Mouse (Mus musculus): ENCODE data around the gene BC048671. TPM values are rescaled to one million over a fixed set of nuclear protein-coding genes. Genes with fewer than 3 reads are reported as not detected.

BC048671 gene
- polyA plus RNA-seq (2011; ENCODE audit: insufficient read length, low read depth, missing spikeins), result not detected in 2 replicates

DNA sequence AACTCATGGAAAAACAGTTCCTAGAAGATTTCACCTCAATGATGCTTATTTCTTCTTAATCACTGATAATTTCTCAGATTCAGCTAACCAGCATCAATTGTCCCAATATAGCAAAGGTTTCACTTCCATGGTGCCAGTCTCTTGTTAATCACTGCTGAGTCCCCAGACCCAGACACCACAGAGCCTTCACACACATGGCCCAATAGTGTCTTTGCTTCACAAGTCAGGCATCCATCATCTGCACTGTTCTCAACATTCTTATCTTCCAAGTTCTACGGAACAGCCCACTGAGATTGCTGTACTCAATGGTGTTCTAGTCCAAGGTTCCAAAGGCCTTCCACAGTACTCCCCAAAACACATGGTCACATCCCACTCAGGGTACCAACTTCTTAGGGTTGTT, at the start of gene BC048671:
Gene BC048671, plus strand, starts transcription at position 301 of the 400 bp plus-strand sequence.
- Histone ChIP-seq H3K27ac (ENCODE audit: insufficient read depth, low read length) (no peak within 1 kb of the TSS), H3K4me1 (ENCODE audit: control insufficient read depth, insufficient read depth, low read length) (no peaks in the 10 kb centered on the region), H3K4me3 (ENCODE audit: insufficient read depth, low read length) (no peak within 1 kb of the TSS)
- TF ChIP-seq POLR2A (IDR thresholded peaks at IDR 0.05; ENCODE audit: low read depth, low read length) (no peak), CTCF (IDR thresholded peaks at IDR 0.05; ENCODE audit: borderline replicate concordance, insufficient read depth, low read length) (no peak)

DNA sequence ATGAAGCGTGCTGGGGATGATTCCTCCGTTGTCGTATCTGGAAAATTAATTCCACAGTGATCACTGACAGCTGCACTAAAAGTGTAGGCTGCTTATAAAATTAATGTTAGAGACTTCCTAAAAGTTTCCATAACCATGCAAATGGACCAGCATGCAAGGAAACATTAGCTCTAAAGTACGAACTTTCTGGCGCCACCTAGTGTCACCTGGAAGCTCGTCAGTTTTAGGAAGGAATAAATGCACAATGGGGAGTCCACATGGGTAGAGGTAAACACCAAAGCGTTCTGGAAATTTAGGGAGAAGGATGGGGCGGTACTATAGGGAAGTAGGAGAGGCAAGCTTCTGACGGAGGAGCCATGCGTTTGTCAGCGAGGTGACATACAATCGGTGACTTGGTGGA, 12.8 kb upstream of the BC048671 start:
- TF ChIP-seq CTCF (IDR thresholded peaks at IDR 0.05; ENCODE audit: borderline replicate concordance, insufficient read depth, low read length) (no peak), POLR2A (IDR thresholded peaks at IDR 0.05; ENCODE audit: low read depth, low read length) (no peak)
- H3K4me1 ChIP-seq (ENCODE audit: control insufficient read depth, insufficient read depth, low read length), result no peaks in the 10 kb centered on the region
- no peak overlapping the region for H3K4me3 ChIP-seq (ENCODE audit: insufficient read depth, low read length)
- H3K27ac ChIP-seq (ENCODE audit: insufficient read depth, low read length), result no peak overlapping the region

DNA sequence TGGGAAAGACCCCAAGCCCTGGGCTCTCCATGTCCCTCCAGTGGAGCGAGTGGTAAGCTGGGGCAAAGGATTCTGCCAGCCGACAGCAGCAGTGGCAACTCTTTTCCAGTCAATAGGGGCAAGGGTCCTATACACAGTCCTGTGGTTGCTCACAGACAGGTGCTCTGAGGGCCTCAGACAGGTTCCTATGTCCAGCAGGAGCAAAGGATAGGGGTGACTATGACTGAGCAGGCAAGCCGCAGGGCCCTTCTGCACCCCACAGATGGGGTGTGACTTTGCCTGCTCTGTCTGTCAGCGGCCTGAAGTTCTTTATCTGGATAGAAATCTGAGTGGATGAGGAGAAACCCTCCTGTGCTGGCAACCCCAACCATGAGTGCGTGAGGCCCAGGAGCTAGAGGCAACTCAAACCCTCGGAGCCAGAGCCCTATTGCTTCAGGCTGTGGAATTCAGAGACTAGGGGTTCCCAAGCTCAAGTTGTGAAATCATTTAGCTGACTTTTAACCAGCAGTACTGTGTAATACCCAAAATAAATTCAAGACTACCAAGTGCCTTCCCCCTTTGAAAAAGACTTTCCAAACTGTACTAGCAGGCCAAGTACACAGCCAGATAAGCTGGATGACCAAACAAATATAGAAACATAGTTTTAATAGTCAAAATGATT, 5.4 kb downstream of the BC048671 start:
- H3K27ac ChIP-seq (ENCODE audit: insufficient read depth, low read length), result no peak overlapping the region
- H3K4me3 ChIP-seq (ENCODE audit: insufficient read depth, low read length), result no peak overlapping the region
- H3K4me1 ChIP-seq (ENCODE audit: control insufficient read depth, insufficient read depth, low read length), result no peaks in the 10 kb centered on the region
- TF ChIP-seq CTCF (IDR thresholded peaks at IDR 0.05; ENCODE audit: borderline replicate concordance, insufficient read depth, low read length) (no peak), POLR2A (IDR thresholded peaks at IDR 0.05; ENCODE audit: low read depth, low read length) (no peak)

DNA sequence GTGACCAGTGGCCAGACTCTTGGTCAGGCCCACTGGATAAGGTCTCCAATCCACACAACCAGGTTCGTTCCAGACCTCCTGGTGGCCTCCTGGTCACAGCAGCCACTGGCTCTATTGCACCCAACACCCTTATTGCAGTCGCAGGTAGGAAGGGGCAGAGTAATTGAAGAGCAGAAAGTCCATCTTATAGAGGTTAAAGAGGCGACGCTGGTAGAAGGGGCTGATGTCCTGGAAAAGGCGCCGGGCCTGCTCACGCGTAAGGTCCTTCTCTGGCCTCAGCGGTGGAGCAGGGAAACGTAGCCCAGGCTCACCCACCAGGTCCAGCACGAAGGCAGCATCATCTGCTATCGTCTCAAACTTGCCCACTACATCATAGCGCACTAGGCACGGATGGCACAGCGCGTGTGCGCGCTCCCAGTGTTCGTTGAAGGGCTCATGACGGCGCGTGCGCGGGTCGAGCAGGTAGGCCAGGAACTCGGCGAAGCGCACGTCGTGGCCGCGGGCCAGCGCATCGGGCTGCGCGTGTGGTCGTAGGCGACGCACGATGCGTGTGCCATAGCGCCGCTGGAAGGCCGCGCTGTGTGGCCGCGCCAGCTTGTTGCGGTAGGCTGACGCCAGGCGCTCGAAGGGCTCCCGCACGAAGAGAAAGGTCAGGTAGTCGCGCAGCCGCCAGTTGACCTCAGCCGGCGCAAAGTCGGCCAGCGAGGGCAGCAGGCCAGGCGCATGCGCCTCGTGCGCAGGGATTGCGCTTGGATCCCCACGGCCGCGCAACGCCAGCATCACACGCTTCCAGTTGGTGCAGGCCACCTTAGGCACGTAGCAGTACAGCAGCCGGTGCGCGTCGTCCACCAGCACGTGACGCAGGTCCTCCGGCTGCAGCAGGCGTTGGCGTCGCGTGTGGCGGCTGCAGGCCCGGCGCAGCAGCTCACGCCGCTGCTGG, 8.1 kb downstream of the BC048671 start:
- Histone ChIP-seq H3K4me1 (ENCODE audit: control insufficient read depth, insufficient read depth, low read length) (no peaks in the 10 kb centered on the region), H3K4me3 (ENCODE audit: insufficient read depth, low read length) (no peak overlapping the region), H3K27ac (ENCODE audit: insufficient read depth, low read length) (no peak overlapping the region)
- TF ChIP-seq CTCF (IDR thresholded peaks at IDR 0.05; ENCODE audit: borderline replicate concordance, insufficient read depth, low read length), result no peak
- no peak for TF ChIP-seq POLR2A (IDR thresholded peaks at IDR 0.05; ENCODE audit: low read depth, low read length)

DNA sequence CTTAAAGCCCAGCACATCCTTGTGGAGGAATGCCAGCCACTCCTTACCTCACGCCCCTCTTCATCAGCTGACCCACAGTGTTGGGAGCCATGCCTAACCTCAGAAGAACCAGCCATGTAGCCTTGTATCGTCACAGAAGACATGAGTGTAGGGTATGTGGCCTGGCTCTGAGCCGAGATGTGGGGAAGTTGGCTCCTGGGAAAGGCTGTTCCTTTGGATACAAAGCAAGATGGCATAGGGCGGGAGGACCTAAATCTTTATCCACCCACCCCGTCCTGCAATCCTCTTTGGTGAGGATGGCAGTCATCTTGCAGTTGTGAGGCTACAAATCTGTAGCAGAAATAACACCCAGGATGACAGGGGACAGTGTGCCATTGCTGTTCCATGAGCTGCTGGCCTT, 14.9 kb downstream of the BC048671 start:
- Histone ChIP-seq H3K4me1 (ENCODE audit: control insufficient read depth, insufficient read depth, low read length) (no peaks in the 10 kb centered on the region), H3K27ac (ENCODE audit: insufficient read depth, low read length) (no peak overlapping the region), H3K4me3 (ENCODE audit: insufficient read depth, low read length) (no peak overlapping the region)
- TF ChIP-seq POLR2A (IDR thresholded peaks at IDR 0.05; ENCODE audit: low read depth, low read length) (no peak), CTCF (IDR thresholded peaks at IDR 0.05; ENCODE audit: borderline replicate concordance, insufficient read depth, low read length) (no peak)

DNA sequence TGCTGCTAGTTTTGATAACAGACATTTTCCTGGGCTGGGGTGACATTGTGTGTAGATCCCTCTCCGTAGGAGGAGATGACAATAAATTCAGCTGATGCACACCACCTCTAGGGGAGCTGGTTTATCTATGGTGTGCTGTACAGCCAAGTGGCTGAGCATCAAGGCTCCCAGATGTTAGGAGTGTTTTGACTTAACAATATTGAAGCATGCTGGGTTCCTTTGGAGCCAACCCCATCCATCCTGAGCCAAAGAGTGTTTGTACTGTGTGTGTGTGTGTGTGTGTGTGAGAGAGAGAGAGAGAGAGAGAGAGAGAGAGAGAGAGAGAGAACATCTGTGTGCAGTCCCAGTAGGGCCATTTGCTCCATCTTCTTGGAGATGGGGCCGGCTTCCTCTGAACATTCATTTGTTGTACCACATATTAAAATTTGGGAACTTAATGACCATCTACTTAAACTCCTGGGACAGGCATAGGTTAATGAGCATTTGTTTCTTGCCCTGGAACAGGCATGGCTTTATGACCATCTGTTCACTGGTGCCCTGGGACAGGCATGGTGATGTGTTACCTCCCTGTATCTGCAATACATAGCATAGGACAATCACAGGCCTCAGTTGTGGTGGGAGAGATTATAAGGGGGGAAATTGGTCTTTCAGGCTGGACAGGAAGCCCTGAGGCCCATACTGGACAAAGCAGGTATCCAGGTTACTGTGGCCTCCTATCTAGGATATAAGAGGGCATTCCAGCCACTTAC, 16.7 kb downstream of the BC048671 start:
- Histone ChIP-seq H3K4me3 (ENCODE audit: insufficient read depth, low read length) (no peak overlapping the region), H3K27ac (ENCODE audit: insufficient read depth, low read length) (no peak overlapping the region), H3K4me1 (ENCODE audit: control insufficient read depth, insufficient read depth, low read length) (no peaks in the 10 kb centered on the region)
- TF ChIP-seq POLR2A (IDR thresholded peaks at IDR 0.05; ENCODE audit: low read depth, low read length), result no peak
- TF ChIP-seq CTCF (IDR thresholded peaks at IDR 0.05; ENCODE audit: borderline replicate concordance, insufficient read depth, low read length), result no peak

DNA sequence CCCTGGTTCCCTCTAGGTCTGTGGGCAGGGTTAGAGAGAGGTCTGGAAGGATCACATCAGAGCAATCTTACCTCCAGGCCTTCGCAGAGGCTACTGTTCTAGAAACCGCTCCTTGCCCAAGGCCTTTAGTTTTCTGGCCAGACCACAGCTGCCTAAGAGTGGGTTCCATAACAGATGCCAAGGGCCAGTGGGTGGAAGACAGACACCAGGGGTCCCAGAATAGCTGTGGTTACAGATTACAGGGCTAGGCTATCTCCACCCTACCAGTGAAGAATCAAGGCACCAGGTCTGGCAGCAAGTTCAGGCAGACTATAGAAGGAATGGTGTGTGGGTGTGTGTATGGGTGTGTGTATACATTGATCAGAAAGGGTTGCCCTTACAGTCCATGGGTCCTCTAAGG, 18.0 kb downstream of the BC048671 start:
- no peak for TF ChIP-seq POLR2A (IDR thresholded peaks at IDR 0.05; ENCODE audit: low read depth, low read length)
- TF ChIP-seq CTCF (IDR thresholded peaks at IDR 0.05; ENCODE audit: borderline replicate concordance, insufficient read depth, low read length), result no peak
- H3K27ac ChIP-seq (ENCODE audit: insufficient read depth, low read length), result no peak overlapping the region
- H3K4me1 ChIP-seq (ENCODE audit: control insufficient read depth, insufficient read depth, low read length), result no peaks in the 10 kb centered on the region
- no peak overlapping the region for H3K4me3 ChIP-seq (ENCODE audit: insufficient read depth, low read length)

DNA sequence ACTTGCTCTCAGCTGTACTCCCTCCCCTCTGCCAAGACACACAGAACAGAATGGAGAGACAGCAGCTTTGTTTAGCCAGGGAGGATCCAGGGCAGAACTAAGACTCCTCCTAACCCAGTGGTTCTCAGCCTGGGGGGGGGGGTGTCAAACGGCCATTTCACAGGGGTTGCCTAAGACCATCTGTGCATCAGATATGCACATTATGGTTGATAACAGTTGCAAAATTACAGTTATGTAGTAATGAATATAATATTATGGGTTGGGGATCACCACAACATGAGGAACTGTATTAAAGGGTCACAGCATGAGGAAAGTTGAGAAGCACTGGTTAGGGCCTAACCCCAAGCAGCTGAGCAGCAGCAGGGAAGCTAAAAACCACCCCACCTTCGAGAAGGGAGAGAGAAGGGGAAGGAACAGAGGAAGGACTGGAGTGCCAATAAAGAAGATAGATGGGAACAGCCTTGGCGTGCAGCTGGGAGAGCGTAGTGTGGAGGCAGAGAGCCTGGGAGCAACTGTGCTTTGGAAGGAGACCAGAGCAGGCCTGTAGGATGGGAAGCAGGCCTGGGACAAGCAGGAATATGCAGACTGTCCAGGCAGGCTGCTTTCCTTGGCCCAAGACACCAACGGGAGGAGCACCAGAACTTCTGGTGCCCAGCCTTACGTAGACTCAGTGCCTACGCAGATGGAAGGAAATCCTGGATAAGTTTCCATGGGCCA, 18.6 kb downstream of the BC048671 start:
- TF ChIP-seq POLR2A (IDR thresholded peaks at IDR 0.05; ENCODE audit: low read depth, low read length), result no peak
- no peak for TF ChIP-seq CTCF (IDR thresholded peaks at IDR 0.05; ENCODE audit: borderline replicate concordance, insufficient read depth, low read length)
- no peak overlapping the region for H3K4me3 ChIP-seq (ENCODE audit: insufficient read depth, low read length)
- H3K4me1 ChIP-seq (ENCODE audit: control insufficient read depth, insufficient read depth, low read length), result no peaks in the 10 kb centered on the region
- no peak overlapping the region for H3K27ac ChIP-seq (ENCODE audit: insufficient read depth, low read length)

DNA sequence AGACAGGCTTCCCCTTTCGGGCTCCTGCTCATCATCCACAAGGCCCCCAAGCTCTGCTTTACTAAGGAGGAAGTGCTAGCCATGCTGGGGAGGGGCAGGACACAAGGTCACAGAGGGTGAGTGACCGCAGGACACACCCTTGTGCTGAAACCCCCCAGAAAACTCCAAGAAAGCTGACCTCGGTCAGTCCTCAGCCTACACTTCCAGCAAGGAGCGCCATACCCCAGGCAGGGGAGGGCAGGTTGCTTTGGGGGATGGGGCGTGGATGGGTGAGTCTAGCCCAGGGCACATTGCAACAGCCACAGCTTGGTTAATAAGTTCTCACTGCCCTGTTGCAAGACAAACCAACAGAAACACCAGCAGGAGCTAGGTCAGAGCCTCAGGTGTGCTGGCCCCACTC, 19.4 kb downstream of the BC048671 start:
- TF ChIP-seq POLR2A (IDR thresholded peaks at IDR 0.05; ENCODE audit: low read depth, low read length) (no peak), CTCF (IDR thresholded peaks at IDR 0.05; ENCODE audit: borderline replicate concordance, insufficient read depth, low read length) (no peak)
- no peak overlapping the region for H3K27ac ChIP-seq (ENCODE audit: insufficient read depth, low read length)
- H3K4me3 ChIP-seq (ENCODE audit: insufficient read depth, low read length), result no peak overlapping the region
- no peaks in the 10 kb centered on the region for H3K4me1 ChIP-seq (ENCODE audit: control insufficient read depth, insufficient read depth, low read length)
